Mouse (Mus musculus) MEL (cell line): ENCODE measurements around the gene Vav2. TPM values are rescaled to one million over a fixed set of nuclear protein-coding genes. Genes with fewer than 3 reads are reported as not detected.

Experiments
- DNase-seq: peaks from one replicate; pipeline ENCODE4 v3.0.0; 2011; ENCODE audit warnings: low read depth, low spot score
- H3K27ac ChIP-seq: 2 replicates; pipeline ENCODE4 v1.5.1; 2012; ENCODE audit warnings: low read depth, mild to moderate bottlenecking, control low read depth, low read length, moderate library complexity; ENCODE audit not compliant: control insufficient read depth
- H3K27me3 ChIP-seq, 2 experiments: fragments of 150-350 bp in 1 of 2; sonication (generic) in 1 of 2; 2 replicates each; pipeline ENCODE4 v1.6.1; 2012; ENCODE audit warnings: low read length in 2 of 2, mild to moderate bottlenecking in 2 of 2, improper control_type of control experiment in 1 of 2, moderate library complexity in 1 of 2; ENCODE audit not compliant: insufficient read depth in 2 of 2, control insufficient read depth in 1 of 2
- H3K36me3 ChIP-seq, 2 experiments: 2 replicates each; pipeline ENCODE4 v1.6.1; 2012 to 2014; ENCODE audit warnings: low read length in 2 of 2, improper control_type of control experiment in 1 of 2, inconsistent platforms in 1 of 2, mild to moderate bottlenecking in 1 of 2; ENCODE audit not compliant: insufficient read depth in 2 of 2, control insufficient read depth in 1 of 2
- H3K4me1 ChIP-seq, 2 experiments: fragments of 150-350 bp in 1 of 2; sonication (generic) in 1 of 2; 2 replicates each; pipeline ENCODE4 v1.6.1; 2012; ENCODE audit warnings: low read length in 2 of 2, improper control_type of control experiment in 1 of 2, mild to moderate bottlenecking in 1 of 2; ENCODE audit not compliant: insufficient read depth in 2 of 2, control insufficient read depth in 1 of 2
- H3K4me3 ChIP-seq, 2 experiments: fragments of 150-350 bp in 1 of 2; sonication (generic) in 1 of 2; 2 replicates each; pipeline ENCODE4 v1.5.1; 2012; ENCODE audit warnings: low read depth in 2 of 2, low read length in 2 of 2, mild to moderate bottlenecking in 2 of 2, moderate library complexity in 2 of 2, control low read depth in 1 of 2, improper control_type of control experiment in 1 of 2; ENCODE audit not compliant: control insufficient read depth in 1 of 2, insufficient read depth in 1 of 2
- H3K79me2 ChIP-seq: 2 replicates; pipeline ENCODE4 v1.6.1; 2012; ENCODE audit warnings: mild to moderate bottlenecking, low read length, moderate library complexity; ENCODE audit not compliant: control insufficient read depth, poor library complexity, insufficient read depth
- H3K9ac ChIP-seq: 2 replicates; pipeline ENCODE4 v1.6.1; 2012; ENCODE audit warnings: low read depth, mild to moderate bottlenecking, control low read depth, low read length, moderate library complexity; ENCODE audit not compliant: control insufficient read depth, poor library complexity, severe bottlenecking
- H3K9me3 ChIP-seq: fragments of 150-350 bp; sonication (generic); replicated peaks from 2 replicates; pipeline ENCODE4 v1.6.1; 2012; ENCODE audit warnings: mild to moderate bottlenecking, low read length, improper control_type of control experiment, moderate library complexity; ENCODE audit not compliant: insufficient read depth
- BHLHE40 ChIP-seq: IDR thresholded peaks from 2 replicates; pipeline ENCODE4 v1.6.1; 2012; ENCODE audit warnings: low read depth, mild to moderate bottlenecking, inconsistent platforms, low read length, improper control_type of control experiment, borderline replicate concordance
- CHD1 ChIP-seq: IDR thresholded peaks from 2 replicates; pipeline ENCODE4 v1.6.1; 2012; ENCODE audit warnings: low read depth, mild to moderate bottlenecking, inconsistent platforms, low read length, improper control_type of control experiment
- CHD2 ChIP-seq: IDR thresholded peaks from 2 replicates; pipeline ENCODE4 v1.6.1; 2011; ENCODE audit warnings: low read length, improper control_type of control experiment
- CTCF ChIP-seq, 3 experiments: IDR thresholded peaks in 2 of 3; conservative IDR thresholded peaks in 1 of 3; 2 replicates each; pipeline ENCODE4 v1.5.1; 2011 to 2012; ENCODE audit warnings: low read length in 3 of 3, low read depth in 2 of 3, mild to moderate bottlenecking in 2 of 3, improper control_type of control experiment in 1 of 3, inconsistent platforms in 1 of 3, mixed read lengths in 1 of 3, moderate library complexity in 1 of 3; ENCODE audit not compliant: control insufficient read depth in 1 of 3, insufficient read depth in 1 of 3, poor library complexity in 1 of 3, severe bottlenecking in 1 of 3
- E2F4 ChIP-seq: IDR thresholded peaks from 2 replicates; pipeline ENCODE4 v1.6.1; 2011; ENCODE audit warnings: low read depth, low read length, improper control_type of control experiment, borderline replicate concordance
- ELF1 ChIP-seq: IDR thresholded peaks from 2 replicates; pipeline ENCODE4 v1.6.1; 2014; ENCODE audit warnings: low read depth, mild to moderate bottlenecking, inconsistent platforms, low read length, improper control_type of control experiment, moderate library complexity
- EP300 ChIP-seq, 2 experiments: IDR thresholded peaks; 2 replicates each; pipeline ENCODE4 v1.6.1; 2011; ENCODE audit warnings: improper control_type of control experiment in 2 of 2, low read length in 2 of 2, low read depth in 1 of 2, mild to moderate bottlenecking in 1 of 2
- ETS1 ChIP-seq: IDR thresholded peaks from 2 replicates; pipeline ENCODE4 v1.6.1; 2012; ENCODE audit warnings: low read depth, mild to moderate bottlenecking, inconsistent platforms, low read length, improper control_type of control experiment, moderate library complexity
- GABPA ChIP-seq: IDR thresholded peaks from 2 replicates; pipeline ENCODE4 v1.6.1; 2012; ENCODE audit warnings: low read depth, mild to moderate bottlenecking, inconsistent platforms, low read length, improper control_type of control experiment, moderate library complexity
- HCFC1 ChIP-seq: IDR thresholded peaks from 2 replicates; pipeline ENCODE4 v1.6.1; 2012; ENCODE audit warnings: low read depth, mild to moderate bottlenecking, inconsistent platforms, low read length, improper control_type of control experiment, moderate library complexity
- JUND ChIP-seq: IDR thresholded peaks from 2 replicates; pipeline ENCODE4 v1.6.1; 2011; ENCODE audit warnings: low read depth, mild to moderate bottlenecking, improper control_type of control experiment, low read length
- MAFK ChIP-seq: IDR thresholded peaks from 2 replicates; pipeline ENCODE4 v1.6.1; 2011; ENCODE audit warnings: low read depth, mild to moderate bottlenecking, low read length, improper control_type of control experiment, borderline replicate concordance
- MAX ChIP-seq: IDR thresholded peaks from 2 replicates; pipeline ENCODE4 v1.6.1; 2011; ENCODE audit warnings: low read length, improper control_type of control experiment
- MAZ ChIP-seq: IDR thresholded peaks from 2 replicates; pipeline ENCODE4 v1.6.1; 2012; ENCODE audit warnings: low read depth, mild to moderate bottlenecking, inconsistent platforms, low read length, improper control_type of control experiment
- MEF2A ChIP-seq: IDR thresholded peaks from 2 replicates; pipeline ENCODE4 v1.6.1; 2014; ENCODE audit warnings: low read depth, mild to moderate bottlenecking, inconsistent platforms, low read length, improper control_type of control experiment; ENCODE audit not compliant: poor library complexity, insufficient replicate concordance, severe bottlenecking; ENCODE audit errors: extremely low read depth
- MXI1 ChIP-seq: IDR thresholded peaks from 2 replicates; pipeline ENCODE4 v1.6.1; 2011; ENCODE audit warnings: mild to moderate bottlenecking, low read depth, low read length, improper control_type of control experiment
- MYB ChIP-seq: IDR thresholded peaks from 2 replicates; pipeline ENCODE4 v1.6.1; 2011; ENCODE audit warnings: mild to moderate bottlenecking, low read depth, low read length, improper control_type of control experiment
- NRF1 ChIP-seq: IDR thresholded peaks from 2 replicates; pipeline ENCODE4 v1.6.1; 2014; ENCODE audit warnings: low read depth, mild to moderate bottlenecking, inconsistent platforms, low read length, improper control_type of control experiment, moderate library complexity; ENCODE audit not compliant: poor library complexity, insufficient read depth, severe bottlenecking
- POLR2A ChIP-seq, 2 experiments: IDR thresholded peaks; 2 replicates each; pipeline ENCODE4 v1.6.1; 2011 to 2012; ENCODE audit warnings: low read length in 2 of 2, mild to moderate bottlenecking in 2 of 2, control low read depth in 1 of 2, improper control_type of control experiment in 1 of 2, low read depth in 1 of 2, moderate library complexity in 1 of 2; ENCODE audit not compliant: control insufficient read depth in 1 of 2, insufficient read depth in 1 of 2, poor library complexity in 1 of 2
- POLR2AphosphoS2 ChIP-seq: IDR thresholded peaks from 2 replicates; pipeline ENCODE4 v1.6.1; 2011; ENCODE audit warnings: low read length, improper control_type of control experiment
- POLR2AphosphoS5 ChIP-seq: IDR thresholded peaks from 2 replicates; pipeline ENCODE4 v1.6.1; 2012; ENCODE audit warnings: low read depth, borderline replicate concordance, mild to moderate bottlenecking, inconsistent platforms, low read length, moderate library complexity, mixed read lengths
- RAD21 ChIP-seq: IDR thresholded peaks from 2 replicates; pipeline ENCODE4 v1.6.1; 2011; ENCODE audit warnings: mild to moderate bottlenecking, low read depth, low read length, improper control_type of control experiment
- RCOR1 ChIP-seq: IDR thresholded peaks from 2 replicates; pipeline ENCODE4 v1.6.1; 2012; ENCODE audit warnings: low read depth, mild to moderate bottlenecking, inconsistent platforms, low read length, improper control_type of control experiment
- SMC3 ChIP-seq: IDR thresholded peaks from 2 replicates; pipeline ENCODE4 v1.6.1; 2011; ENCODE audit warnings: low read depth, low read length, improper control_type of control experiment
- UBTF ChIP-seq: IDR thresholded peaks from 2 replicates; pipeline ENCODE4 v1.6.1; 2012; ENCODE audit warnings: low read depth, mild to moderate bottlenecking, inconsistent platforms, low read length, improper control_type of control experiment, moderate library complexity, borderline replicate concordance; ENCODE audit not compliant: insufficient read depth
- USF2 ChIP-seq, 2 experiments: IDR thresholded peaks; 2 replicates each; pipeline ENCODE4 v1.6.1; 2011 to 2012; ENCODE audit warnings: improper control_type of control experiment in 2 of 2, low read length in 2 of 2, borderline replicate concordance in 1 of 2, inconsistent platforms in 1 of 2, low read depth in 1 of 2, mild to moderate bottlenecking in 1 of 2; ENCODE audit not compliant: insufficient read depth in 1 of 2
- ZC3H11A ChIP-seq: IDR thresholded peaks from 2 replicates; pipeline ENCODE4 v1.6.1; 2012; ENCODE audit warnings: low read depth, mild to moderate bottlenecking, inconsistent platforms, low read length, improper control_type of control experiment
- ZNF384 ChIP-seq: IDR thresholded peaks from 2 replicates; pipeline ENCODE4 v1.6.1; 2012; ENCODE audit warnings: low read depth, mild to moderate bottlenecking, inconsistent platforms, low read length, improper control_type of control experiment
- polyA plus RNA-seq, 2 experiments: library from polyadenylated mRNA; stranded (reverse) in 1 of 2; unstranded in 1 of 2; fragments of >175 nt in 1 of 2; fragments of >200 nt in 1 of 2; gene quantifications; 2 replicates each; pipeline versions ENCODE4 v1.2.1 to v1.2.4; 2012; ENCODE audit warnings: low replicate concordance in 2 of 2, low read depth in 1 of 2; ENCODE audit not compliant: insufficient read length in 2 of 2, insufficient read depth in 1 of 2, missing spikeins in 1 of 2
- total RNA-seq: library from RNA; depleted of rRNA; stranded (reverse); fragments of 300-350 nt; gene quantifications from 2 replicates; pipeline ENCODE4 v1.2.3, GENCODE M21; 2012

Gene Vav2
- total and polyA plus RNA-seq, 3 experiments: 8.8 to 15.9 TPM; not detected in 1

- no peak overlapping the region for H3K4me3 ChIP-seq
- H3K4me1 ChIP-seq: peaks cover 6 to 7% of the 10 kb centered on the region in 2 experiments
- no peak overlapping the region for H3K27ac ChIP-seq
- no peak for DNase-seq
- H3K9ac ChIP-seq: no peak overlapping the region
- TF ChIP-seq BHLHE40 (no peak), RCOR1 (no peak), NRF1 (no peak), HCFC1 (no peak), CHD2 (no peak), POLR2AphosphoS2 (no peak), UBTF (no peak), CTCF (IDR thresholded peaks at IDR 0.05 in 2 of 3, conservative IDR thresholded peaks at IDR 0.05 in 1 of 3; ENCODE audit: control insufficient read depth in 1 of 3, insufficient read depth in 1 of 3, low read depth in 2 of 3, low read length in 3 of 3, poor library complexity in 1 of 3, severe bottlenecking in 1 of 3) (no peak), GABPA (no peak), MXI1 (no peak), MEF2A (no peak), JUND (no peak), CHD1 (no peak), MAFK (no peak), MAX (no peak), POLR2AphosphoS5 (no peak), MYB (no peak), RAD21 (no peak)
- H3K27me3 ChIP-seq: no peaks in the 10 kb centered on the region
- H3K79me2 ChIP-seq: no peaks in the 10 kb centered on the region
- H3K9me3 ChIP-seq: no peaks in the 10 kb centered on the region
- peaks cover 0 to 3% of the 10 kb centered on the region in 2 experiments; a peak in 1 of 4 replicates for H3K36me3 ChIP-seq
These were observed 55.4 kb downstream of the Vav2 start for GRCm38 (mm10) chr2:27371450-27371849.

GRCm38 (mm10) chr2:27368980-27369379, 57.9 kb downstream of the Vav2 start:
- Histone ChIP-seq H3K4me3 (no peak overlapping the region), H3K4me1 (peaks cover 6 to 7% of the 10 kb centered on the region in 2 experiments), H3K9me3 (no peaks in the 10 kb centered on the region), H3K27ac (no peak overlapping the region), H3K27me3 (no peaks in the 10 kb centered on the region), H3K79me2 (no peaks in the 10 kb centered on the region), H3K9ac (no peak overlapping the region), H3K36me3 (peaks cover 0 to 3% of the 10 kb centered on the region in 2 experiments; a peak in 1 of 4 replicates)
- TF ChIP-seq POLR2A (IDR thresholded peaks at IDR 0.05; ENCODE audit: control insufficient read depth in 1 of 2, insufficient read depth in 1 of 2, low read depth in 1 of 2, low read length in 2 of 2, poor library complexity in 1 of 2): no peak
- no peak for TF ChIP-seq E2F4
- no peak for TF ChIP-seq ZC3H11A
- no peak for TF ChIP-seq USF2 (IDR thresholded peaks at IDR 0.05; ENCODE audit: borderline replicate concordance in 1 of 2, insufficient read depth in 1 of 2, low read depth in 1 of 2, low read length in 2 of 2)
- no peak for TF ChIP-seq EP300 (IDR thresholded peaks at IDR 0.05; ENCODE audit: low read depth in 1 of 2, low read length in 2 of 2)
- no peak for TF ChIP-seq CHD1
- TF ChIP-seq CHD2: no peak
- TF ChIP-seq MAZ: no peak
- TF ChIP-seq ETS1: no peak
- TF ChIP-seq GABPA: no peak
- TF ChIP-seq ELF1: no peak
- TF ChIP-seq MAFK: no peak
- TF ChIP-seq SMC3: no peak
- TF ChIP-seq ZNF384: no peak
- TF ChIP-seq RCOR1: no peak
- TF ChIP-seq NRF1: no peak
- no peak for TF ChIP-seq RAD21
- DNase-seq: no peak
